Mouse (Mus musculus) forebrain, embryonic 11.5 days (tissue): ENCODE measurements around the gene Ttll9. TPM values are rescaled to one million over a fixed set of nuclear protein-coding genes. Genes with fewer than 3 reads are reported as not detected.

ENCODE experiments used
- ATAC-seq: fragments of 200-750 bp; cut with Nextera tagmentation; replicated peaks from 2 replicates; pipeline ENCODE4 v1.8.0; 2017; ENCODE audit warnings: moderate TSS enrichment; ENCODE audit not compliant: low FRiP score
- DNase-seq: peaks from one replicate; pipeline ENCODE4 v3.0.0-alpha.2; 2017; ENCODE audit warnings: low spot score
- H3K27ac ChIP-seq: fragments of 300-500 bp; sonication (generic); 2 replicates; pipeline ENCODE4 v1.5.1; 2014; ENCODE audit warnings: low read depth, low read length
- H3K27me3 ChIP-seq: fragments of 300-500 bp; sonication (generic); 2 replicates; pipeline ENCODE4 v1.6.1; 2014; ENCODE audit warnings: mild to moderate bottlenecking, low read length, mixed read lengths; ENCODE audit not compliant: control insufficient read depth, insufficient read depth
- H3K36me3 ChIP-seq: fragments of 300-500 bp; sonication (generic); 2 replicates; pipeline ENCODE4 v1.6.1; 2014; ENCODE audit warnings: mild to moderate bottlenecking, low read length, moderate library complexity, mixed read lengths; ENCODE audit not compliant: control insufficient read depth, insufficient read depth
- H3K4me1 ChIP-seq: fragments of 300-500 bp; sonication (generic); replicated peaks from 2 replicates; pipeline ENCODE4 v1.6.1; 2014; ENCODE audit warnings: low read length, mixed read lengths; ENCODE audit not compliant: control insufficient read depth, insufficient read depth
- H3K4me2 ChIP-seq: fragments of 300-500 bp; sonication (generic); 2 replicates; pipeline ENCODE4 v1.6.1; 2014; ENCODE audit warnings: low read depth, mild to moderate bottlenecking, low read length, moderate library complexity, mixed read lengths; ENCODE audit not compliant: severe bottlenecking
- H3K4me3 ChIP-seq: fragments of 300-500 bp; sonication (generic); 2 replicates; pipeline ENCODE4 v1.5.1; 2014; ENCODE audit warnings: low read depth, low read length
- H3K9ac ChIP-seq: fragments of 300-500 bp; sonication (generic); 2 replicates; pipeline ENCODE4 v1.6.1; 2014; ENCODE audit warnings: low read length
- H3K9me3 ChIP-seq: fragments of 300-500 bp; sonication (generic); 2 replicates; pipeline ENCODE4 v1.6.1; 2016; ENCODE audit warnings: low read length, mixed read lengths; ENCODE audit not compliant: control insufficient read depth
- WGBS: fragments of 180-500 bp; shearing (Covaris S2); extraction: QIAGEN DNeasy Blood & Tissue Kit; methylation state at CpG from one replicate; pipeline ENCODE4 v1.1.7; 2014; 5-methylcytosine and 5-hydroxymethylcytosine counted together
- polyA plus RNA-seq: library from polyadenylated mRNA; unstranded; fragments of >200 nt; fragmentation: Nextera tagmentation; extraction: Ambion mirVana; gene quantifications from 2 replicates; pipeline ENCODE4 v1.2.1, GENCODE M21; 2014

The Ttll9 gene
- polyA plus RNA-seq, 1 experiment from 2014 or later = 1.5 TPM

DNA sequence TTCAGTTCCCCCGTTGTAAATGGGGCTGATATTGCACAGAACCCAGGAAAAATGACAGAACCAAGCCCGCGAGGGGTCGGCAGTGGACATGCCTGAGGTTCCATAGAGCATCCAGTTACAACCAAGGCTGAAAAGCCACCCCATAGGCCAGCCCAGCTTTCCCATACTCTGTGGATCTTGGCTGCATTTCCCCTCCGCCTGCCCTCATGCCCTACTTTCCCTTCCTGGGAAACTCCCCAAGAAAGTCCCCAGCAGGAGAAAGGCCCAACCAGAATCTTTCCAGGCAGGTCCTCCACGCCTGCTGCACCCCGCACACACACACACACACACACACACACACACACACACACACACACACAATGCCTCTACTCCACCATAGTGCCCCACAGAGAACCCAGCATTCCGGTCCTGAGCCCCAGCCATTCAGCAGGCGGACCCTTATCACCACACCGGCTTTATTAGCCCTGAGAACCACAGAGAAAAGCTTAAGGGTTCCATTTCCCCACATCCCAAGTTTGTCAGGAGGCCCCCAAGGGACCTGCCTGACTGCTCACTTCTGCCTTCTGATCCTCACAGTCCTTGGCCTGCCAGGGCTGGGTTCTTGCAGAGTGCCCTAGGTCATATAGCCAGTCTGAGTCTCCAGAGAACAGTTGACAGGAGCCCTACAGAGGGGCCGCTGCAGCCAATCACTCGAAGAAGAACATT is 30.7 kb upstream of the Ttll9 start:
- ATAC-seq = no peak
- H3K4me1 ChIP-seq = no peaks in the 10 kb centered on the region
- H3K27ac ChIP-seq = no peak overlapping the region
- H3K9me3 ChIP-seq = no peaks in the 10 kb centered on the region
- no peak overlapping the region for H3K4me3 ChIP-seq
- no peak overlapping the region for H3K4me2 ChIP-seq
- DNase-seq = no peak
- no peaks in the 10 kb centered on the region for H3K27me3 ChIP-seq
- 71% methylated on average over 12 of the region's 12 CpGs for WGBS
- no peak overlapping the region for H3K9ac ChIP-seq
- no peaks in the 10 kb centered on the region for H3K36me3 ChIP-seq

DNA sequence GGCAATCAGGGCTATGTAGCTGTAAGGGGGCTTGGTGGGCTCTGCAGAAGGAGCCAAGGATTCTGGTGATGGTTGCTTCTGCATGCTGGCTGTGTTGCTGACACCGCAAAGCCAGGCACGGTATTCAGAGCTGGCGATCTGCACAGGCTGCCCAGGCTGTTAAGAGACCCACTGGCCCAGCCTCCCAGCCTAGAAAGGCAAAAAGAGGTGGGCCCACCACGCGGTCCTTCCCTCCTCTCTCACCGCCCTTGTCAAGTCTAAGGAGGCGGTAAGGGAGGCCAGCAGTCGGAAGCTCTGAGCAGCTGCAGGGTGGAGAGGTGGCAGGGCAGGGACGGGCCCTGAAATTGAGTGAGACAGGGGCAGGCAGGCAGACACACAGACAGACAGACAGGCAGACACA is 29.2 kb upstream of the Ttll9 start, which contains the start of gene Foxs1:
Gene Foxs1 (minus strand): TSS at position 161 of the 400 bp plus-strand sequence.
- H3K9me3 ChIP-seq = no peaks in the 10 kb centered on the region
- no peaks in the 10 kb centered on the region for H3K27me3 ChIP-seq
- no peaks in the 10 kb centered on the region for H3K36me3 ChIP-seq
- no peak within 1 kb of the TSS for H3K27ac ChIP-seq
- 50% methylated on average over 9 of the region's 9 CpGs for WGBS
- H3K4me2 ChIP-seq = no peak within 1 kb of the TSS
- no peaks in the 10 kb centered on the region for H3K4me1 ChIP-seq
- ATAC-seq (no peak), DNase-seq (no peak)
- H3K9ac ChIP-seq = no peak within 1 kb of the TSS
- H3K4me3 ChIP-seq = no peak within 1 kb of the TSS

DNA sequence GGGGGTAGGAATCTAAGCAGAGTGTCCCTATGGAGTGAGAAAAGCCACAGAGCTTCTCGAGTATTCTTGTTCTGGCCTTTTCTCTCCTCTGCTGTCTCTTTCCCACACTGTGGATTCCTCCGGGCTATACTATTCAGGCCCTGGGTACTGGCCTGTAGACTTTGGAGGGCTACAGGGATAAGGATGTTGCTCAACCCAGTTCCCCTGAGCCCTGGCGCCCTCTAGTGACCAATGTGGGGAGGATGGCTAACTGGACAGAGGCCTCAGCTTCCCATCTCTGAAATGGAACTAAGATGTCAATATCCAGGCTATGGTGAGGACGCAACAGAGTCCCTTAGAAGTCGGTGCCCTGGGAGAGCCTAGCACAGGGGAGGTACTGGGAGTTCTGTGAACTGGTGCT is 28.7 kb upstream of the Ttll9 start:
- H3K4me2 ChIP-seq = no peak overlapping the region
- no peak overlapping the region for H3K9ac ChIP-seq
- H3K27ac ChIP-seq = no peak overlapping the region
- DNase-seq (peak; percentile 78), ATAC-seq (no peak)
- H3K4me3 ChIP-seq = no peak overlapping the region
- H3K27me3 ChIP-seq = no peaks in the 10 kb centered on the region
- H3K36me3 ChIP-seq = no peaks in the 10 kb centered on the region
- no peaks in the 10 kb centered on the region for H3K9me3 ChIP-seq
- WGBS = 33% methylated on average over 5 of the region's 5 CpGs
- no peaks in the 10 kb centered on the region for H3K4me1 ChIP-seq

DNA sequence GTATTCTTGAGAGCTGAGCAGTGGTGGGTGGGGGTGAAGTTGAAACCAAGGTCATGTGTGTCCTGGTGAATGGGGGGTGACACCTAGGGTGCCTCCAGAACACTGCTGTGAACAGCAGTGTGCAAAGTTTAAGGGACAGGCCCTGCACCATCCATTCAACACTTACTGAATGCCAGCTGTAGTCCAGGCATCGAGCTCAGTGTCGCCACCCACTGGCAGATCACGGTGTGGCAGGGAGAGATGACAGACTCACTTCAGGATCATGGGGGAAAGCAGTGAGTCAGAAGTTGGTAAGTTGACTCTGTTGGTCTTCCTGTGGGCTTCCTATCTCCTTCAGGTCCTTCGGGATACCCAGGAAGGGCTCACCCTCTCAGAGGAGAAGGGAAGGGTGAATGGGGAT is 22.4 kb upstream of the Ttll9 start:
- no peak overlapping the region for H3K9ac ChIP-seq
- no peak overlapping the region for H3K27ac ChIP-seq
- H3K4me2 ChIP-seq = no peak overlapping the region
- 12% methylated on average over 4 of the region's 4 CpGs for WGBS
- H3K36me3 ChIP-seq = no peaks in the 10 kb centered on the region
- H3K4me1 ChIP-seq = peaks cover 5% of the 10 kb centered on the region; the same call in 1 of the 2 replicates
- ATAC-seq (no peak), DNase-seq (peak; percentile 73)
- no peak overlapping the region for H3K4me3 ChIP-seq
- H3K9me3 ChIP-seq = no peaks in the 10 kb centered on the region
- H3K27me3 ChIP-seq = peaks cover 37% of the 10 kb centered on the region

- WGBS = 86% methylated on average over 6 of the region's 6 CpGs
- Histone ChIP-seq H3K27me3 (peaks cover 45% of the 10 kb centered on the region), H3K9me3 (no peaks in the 10 kb centered on the region), H3K27ac (no peak overlapping the region), H3K36me3 (no peaks in the 10 kb centered on the region), H3K4me3 (no peak overlapping the region), H3K9ac (no peak overlapping the region), H3K4me1 (peaks cover 5% of the 10 kb centered on the region; the same call in 1 of the 2 replicates), H3K4me2 (no peak overlapping the region)
- ATAC-seq = no peak
- DNase-seq = no peak
Observed at GRCm38 (mm10) chr2:152941106-152941505, 21.2 kb upstream of the Ttll9 start.

- no peak overlapping the region for H3K4me3 ChIP-seq
- peaks cover 45% of the 10 kb centered on the region for H3K27me3 ChIP-seq
- H3K9ac ChIP-seq = no peak overlapping the region
- no peak overlapping the region for H3K4me2 ChIP-seq
- 34% methylated on average over 7 of the region's 7 CpGs for WGBS
- H3K9me3 ChIP-seq = no peaks in the 10 kb centered on the region
- DNase-seq = no peak
- no peak for ATAC-seq
- no peak overlapping the region for H3K27ac ChIP-seq
- no peaks in the 10 kb centered on the region for H3K36me3 ChIP-seq
- peaks cover 5% of the 10 kb centered on the region; the same call in 1 of the 2 replicates for H3K4me1 ChIP-seq
Observed at GRCm38 (mm10) chr2:152941776-152942175, 20.5 kb upstream of the Ttll9 start.

GRCm38 (mm10) chr2:152942898-152943515 is 19.3 kb upstream of the Ttll9 start:
- Histone ChIP-seq H3K36me3 (no peaks in the 10 kb centered on the region), H3K9ac (peak overlapping the region; percentile 29), H3K9me3 (no peaks in the 10 kb centered on the region), H3K4me3 (peak overlapping the region; percentile 36), H3K4me1 (peaks cover 5% of the 10 kb centered on the region; the same call in 1 of the 2 replicates), H3K4me2 (peak overlapping the region; percentile 78), H3K27me3 (peaks cover 45% of the 10 kb centered on the region), H3K27ac (no peak overlapping the region)
- under 1% methylated on average over 63 of the region's 65 CpGs for WGBS
- no peak for ATAC-seq
- no peak for DNase-seq

DNA sequence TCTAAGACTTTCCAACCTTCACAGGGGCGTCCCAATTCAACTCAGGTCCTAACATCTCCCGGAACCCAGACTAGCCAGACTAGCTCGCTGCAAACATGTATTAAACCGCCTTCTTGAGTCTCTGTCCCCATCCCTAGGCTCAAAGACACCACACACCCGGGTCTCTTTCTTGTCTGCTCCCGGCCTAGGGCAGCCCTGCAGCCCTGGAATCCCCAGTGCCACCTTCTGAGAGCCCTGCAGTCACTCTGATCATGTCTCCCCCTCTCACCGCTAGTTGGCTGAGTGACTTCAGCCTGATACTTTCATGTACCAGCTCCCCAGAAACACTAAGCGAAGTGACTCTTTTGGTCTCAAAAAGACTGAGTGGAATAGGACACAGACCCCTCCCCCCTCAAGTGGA is 18.7 kb upstream of the Ttll9 start:
- no peaks in the 10 kb centered on the region for H3K9me3 ChIP-seq
- peak overlapping the region; percentile 78 for H3K4me2 ChIP-seq
- H3K27ac ChIP-seq = no peak overlapping the region
- 7% methylated on average over 8 of the region's 8 CpGs for WGBS
- no peaks in the 10 kb centered on the region for H3K36me3 ChIP-seq
- peaks cover 45% of the 10 kb centered on the region for H3K27me3 ChIP-seq
- H3K4me3 ChIP-seq = peak overlapping the region; percentile 36
- ATAC-seq = no peak
- peak overlapping the region; percentile 29; the same call in 1 of the 2 replicates for H3K9ac ChIP-seq
- DNase-seq = no peak
- peaks cover 5% of the 10 kb centered on the region; the same call in 1 of the 2 replicates for H3K4me1 ChIP-seq
